Mouse (Mus musculus) embryonic facial prominence, embryonic 10.5 days (tissue): ENCODE data around the gene Fam193a. TPM values are rescaled to one million over a fixed set of nuclear protein-coding genes. Genes with fewer than 3 reads are reported as not detected.

Experiments used
- DNase-seq: peaks from one replicate; pipeline ENCODE4 v3.0.0-alpha.2; 2017; ENCODE audit warnings: low spot score
- H3K27ac ChIP-seq: fragments of 300-500 bp; sonication (generic); replicated peaks from 2 replicates; pipeline ENCODE4 v1.5.1; 2016; ENCODE audit warnings: mild to moderate bottlenecking
- H3K27me3 ChIP-seq: fragments of 300-500 bp; sonication (generic); replicated peaks from 2 replicates; pipeline ENCODE4 v1.6.1; 2016; ENCODE audit warnings: low read depth, mild to moderate bottlenecking; ENCODE audit not compliant: poor library complexity, severe bottlenecking
- H3K36me3 ChIP-seq: fragments of 300-500 bp; sonication (generic); replicated peaks from 2 replicates; pipeline ENCODE4 v1.6.1; 2016; ENCODE audit warnings: mild to moderate bottlenecking, moderate library complexity
- H3K4me1 ChIP-seq: fragments of 300-500 bp; sonication (generic); 2 replicates; pipeline ENCODE4 v1.6.1; 2016
- H3K4me3 ChIP-seq: fragments of 300-500 bp; sonication (generic); 2 replicates; pipeline ENCODE4 v1.5.1; 2016; ENCODE audit warnings: mild to moderate bottlenecking, moderate library complexity
- H3K9me3 ChIP-seq: fragments of 300-500 bp; sonication (generic); 2 replicates; pipeline ENCODE4 v1.6.1; 2016; ENCODE audit warnings: mild to moderate bottlenecking
- WGBS: fragments of 180-500 bp; shearing (Covaris S2); methylation state at CpG from one replicate; pipeline ENCODE4 v1.1.7; 2016; 5-methylcytosine and 5-hydroxymethylcytosine counted together
- polyA plus RNA-seq: library from polyadenylated mRNA; unstranded; fragments of >200 nt; fragmentation: Nextera tagmentation; extraction: Ambion mirVana; gene quantifications from 2 replicates; pipeline ENCODE4 v1.2.1, GENCODE M21; 2016

Gene Fam193a
- polyA plus RNA-seq, 1 experiment from 2014 or later = 13.8 TPM

GRCm38 (mm10) chr5:34487320-34488090 is 117.8 kb downstream of the Fam193a start:
- Histone ChIP-seq H3K4me3 (no peak overlapping the region), H3K9me3 (no peaks in the 10 kb centered on the region), H3K4me1 (no peaks in the 10 kb centered on the region), H3K36me3 (peaks cover 53% of the 10 kb centered on the region), H3K27ac (no peak overlapping the region), H3K27me3 (no peaks in the 10 kb centered on the region)
- DNase-seq = no peak
- WGBS = 81% methylated on average over 6 of the region's 6 CpGs

DNA sequence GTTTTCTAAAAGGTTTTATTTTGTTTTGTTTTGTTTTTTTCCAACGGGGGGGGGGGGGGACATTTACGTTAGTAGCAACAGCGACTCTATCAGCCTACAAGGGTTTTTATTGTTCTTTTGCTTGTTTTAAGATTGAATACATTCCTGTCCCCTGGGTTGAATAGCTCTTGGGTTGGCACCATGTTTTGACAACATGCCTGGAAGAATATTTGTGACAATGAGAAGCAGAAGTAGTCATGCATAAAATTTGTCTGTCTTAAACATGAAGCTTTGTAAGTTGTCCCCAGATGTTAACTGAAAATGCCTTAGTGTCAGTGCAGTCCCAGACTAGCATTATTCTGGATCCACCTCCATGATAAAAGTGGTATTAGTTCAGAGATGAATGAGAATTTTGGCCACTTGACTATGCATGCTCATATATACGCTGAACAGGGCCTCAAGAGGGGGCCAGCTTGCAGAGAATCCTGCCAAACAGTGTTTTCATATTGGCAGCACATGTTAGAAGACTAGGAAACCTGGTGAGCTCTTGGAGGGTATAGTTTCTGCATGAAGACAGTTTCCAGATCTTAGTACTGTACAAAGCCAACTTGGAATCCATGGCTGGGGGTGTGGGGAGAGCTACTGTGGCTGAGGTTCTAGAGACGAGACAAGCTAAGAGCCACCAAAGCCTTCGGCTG is 119.1 kb downstream of the Fam193a start:
- H3K4me1 ChIP-seq = no peaks in the 10 kb centered on the region
- H3K27me3 ChIP-seq = no peaks in the 10 kb centered on the region
- no peak for DNase-seq
- H3K4me3 ChIP-seq = no peak overlapping the region
- H3K9me3 ChIP-seq = no peaks in the 10 kb centered on the region
- H3K36me3 ChIP-seq = peaks cover 40% of the 10 kb centered on the region
- no peak overlapping the region for H3K27ac ChIP-seq
- WGBS = 89% methylated on average over 6 of the region's 6 CpGs

DNA sequence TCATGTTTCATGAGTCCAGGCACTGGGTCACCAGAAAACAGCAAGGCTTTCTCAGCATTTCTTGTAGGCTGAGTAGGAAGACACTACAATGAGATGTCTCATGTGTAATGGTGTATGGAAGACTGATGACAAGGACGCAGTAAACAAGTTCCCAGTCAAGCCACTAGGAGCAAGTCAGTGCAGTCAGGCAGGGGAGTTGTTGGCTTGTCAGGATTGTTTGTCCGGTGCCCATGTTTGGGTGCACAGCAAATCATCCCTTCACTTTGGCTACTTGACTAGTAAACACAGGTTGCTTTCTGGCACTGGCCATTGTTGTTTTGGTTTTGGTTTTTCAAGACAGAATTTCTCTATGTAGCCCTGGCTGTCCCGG is 119.7 kb downstream of the Fam193a start:
- WGBS = 89% methylated on average over 3 of the region's 3 CpGs
- Histone ChIP-seq H3K9me3 (no peaks in the 10 kb centered on the region), H3K27ac (no peak overlapping the region), H3K4me1 (no peaks in the 10 kb centered on the region), H3K27me3 (no peaks in the 10 kb centered on the region), H3K36me3 (peaks cover 35% of the 10 kb centered on the region), H3K4me3 (no peak overlapping the region)
- no peak for DNase-seq

DNA sequence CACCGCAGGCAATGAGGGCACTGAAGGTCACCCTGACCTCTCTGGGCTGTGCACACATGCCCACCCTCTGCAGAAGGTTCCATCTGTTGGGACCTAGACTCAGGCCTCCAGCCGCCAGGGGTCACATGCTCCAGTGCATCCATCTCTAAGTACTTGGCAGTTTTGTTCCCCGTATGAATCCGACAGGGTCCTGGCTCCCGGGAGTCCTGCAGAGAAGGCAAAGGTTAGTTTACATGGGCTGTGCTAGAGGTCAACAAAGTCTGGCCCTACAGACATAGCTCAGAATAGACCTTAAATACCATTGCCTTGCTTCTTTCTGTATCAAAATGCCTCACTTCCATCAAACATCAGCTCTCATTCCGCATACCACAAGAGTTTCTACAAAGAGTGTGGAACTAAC is 127.0 kb downstream of the Fam193a start:
- Histone ChIP-seq H3K36me3 (no peaks in the 10 kb centered on the region), H3K27ac (no peak overlapping the region), H3K27me3 (no peaks in the 10 kb centered on the region), H3K4me3 (no peak overlapping the region), H3K9me3 (no peaks in the 10 kb centered on the region), H3K4me1 (peaks cover 4% of the 10 kb centered on the region; the same call in 1 of the 2 replicates)
- WGBS = 86% methylated on average over 6 of the region's 6 CpGs
- DNase-seq = no peak

DNA sequence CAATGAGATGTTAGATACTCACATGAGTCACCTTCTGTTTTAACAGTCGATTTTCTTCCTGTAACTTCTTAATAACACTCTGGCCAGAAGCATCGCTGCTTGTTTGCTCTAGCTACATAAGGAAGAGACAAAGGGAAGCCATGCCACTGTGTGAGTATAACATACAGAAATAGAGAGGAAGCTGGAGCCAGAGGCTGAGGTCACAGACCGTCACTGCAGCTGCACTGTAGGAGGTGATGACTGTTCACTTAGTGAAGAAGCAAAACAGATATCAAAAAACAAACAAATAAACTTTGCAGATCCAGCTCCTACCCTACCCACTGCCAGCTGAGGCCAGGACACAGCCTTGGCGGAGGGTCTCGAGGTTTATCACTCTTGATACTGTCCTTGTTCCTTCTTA is 131.2 kb downstream of the Fam193a start:
- no peaks in the 10 kb centered on the region for H3K36me3 ChIP-seq
- no peaks in the 10 kb centered on the region for H3K27me3 ChIP-seq
- no peak overlapping the region for H3K27ac ChIP-seq
- H3K4me3 ChIP-seq = no peak overlapping the region
- no peak for DNase-seq
- WGBS = 86% methylated on average over 5 of the region's 5 CpGs
- H3K4me1 ChIP-seq = peaks cover 4% of the 10 kb centered on the region; the same call in 1 of the 2 replicates
- no peaks in the 10 kb centered on the region for H3K9me3 ChIP-seq

GRCm38 (mm10) chr5:34501588-34501987 is 131.9 kb downstream of the Fam193a start:
- H3K27me3 ChIP-seq = no peaks in the 10 kb centered on the region
- no peak overlapping the region for H3K4me3 ChIP-seq
- peaks cover 2% of the 10 kb centered on the region; the same call in 1 of the 2 replicates for H3K4me1 ChIP-seq
- no peak overlapping the region for H3K27ac ChIP-seq
- WGBS = 85% methylated on average over 3 of the region's 3 CpGs
- no peaks in the 10 kb centered on the region for H3K9me3 ChIP-seq
- H3K36me3 ChIP-seq = no peaks in the 10 kb centered on the region
- DNase-seq = no peak

GRCm38 (mm10) chr5:34502411-34502810 is 132.7 kb downstream of the Fam193a start:
- no peaks in the 10 kb centered on the region for H3K36me3 ChIP-seq
- H3K4me1 ChIP-seq = no peaks in the 10 kb centered on the region
- WGBS = 80% methylated on average over 1 of the region's 1 CpGs
- no peak overlapping the region for H3K27ac ChIP-seq
- H3K9me3 ChIP-seq = no peaks in the 10 kb centered on the region
- H3K4me3 ChIP-seq = no peak overlapping the region
- DNase-seq = no peak
- no peaks in the 10 kb centered on the region for H3K27me3 ChIP-seq

- no peak for DNase-seq
- H3K36me3 ChIP-seq = no peaks in the 10 kb centered on the region
- no peaks in the 10 kb centered on the region for H3K4me1 ChIP-seq
- H3K4me3 ChIP-seq = no peak overlapping the region
- no peaks in the 10 kb centered on the region for H3K27me3 ChIP-seq
- no peak overlapping the region for H3K27ac ChIP-seq
- WGBS = 79% methylated on average over 6 of the region's 6 CpGs
- H3K9me3 ChIP-seq = no peaks in the 10 kb centered on the region
Measured at GRCm38 (mm10) chr5:34502821-34503220, 133.1 kb downstream of the Fam193a start.

DNA sequence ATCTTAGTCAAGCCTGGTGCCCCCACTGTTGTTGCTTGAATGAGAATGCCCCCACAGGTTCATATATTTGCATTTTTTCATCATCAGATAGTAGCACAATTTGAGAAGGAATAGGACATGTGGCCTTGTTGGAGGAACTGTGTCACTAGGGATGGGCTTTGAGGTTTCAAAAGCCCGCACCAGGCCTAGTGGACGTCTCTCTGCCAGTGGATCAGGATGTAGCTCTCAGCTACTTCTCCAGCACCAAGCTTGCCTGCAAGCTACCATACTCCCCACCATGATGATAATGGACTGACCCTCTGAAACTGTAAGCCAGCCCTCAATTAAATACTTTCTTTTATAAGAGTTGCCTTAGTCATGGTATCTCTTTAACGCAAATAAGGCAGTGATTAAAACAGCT is 142.8 kb downstream of the Fam193a start:
- DNase-seq = no peak
- peaks cover 40% of the 10 kb centered on the region for H3K27me3 ChIP-seq
- WGBS = 84% methylated on average over 3 of the region's 3 CpGs

GRCm38 (mm10) chr5:34513466-34514217 is 143.9 kb downstream of the Fam193a start, which contains the start of gene Tnip2:
Gene Tnip2, minus strand, starts transcription at chr5:34513991.
- WGBS = under 1% methylated on average over 64 of the region's 64 CpGs
- Histone ChIP-seq H3K27me3 (peaks cover 40% of the 10 kb centered on the region), H3K4me1 (peaks cover 17% of the 10 kb centered on the region), H3K27ac (peak within 1 kb of the TSS; percentile 65), H3K36me3 (no peaks in the 10 kb centered on the region), H3K4me3 (peak within 1 kb of the TSS; percentile 77), H3K9me3 (no peaks in the 10 kb centered on the region)
- peak; percentile 95 for DNase-seq

More for the DNA sequence above, 142.8 kb downstream of the Fam193a start:
- H3K9me3 ChIP-seq = no peaks in the 10 kb centered on the region
- H3K4me1 ChIP-seq = peaks cover 17% of the 10 kb centered on the region
- no peak overlapping the region for H3K27ac ChIP-seq
- H3K36me3 ChIP-seq = no peaks in the 10 kb centered on the region
- no peak overlapping the region for H3K4me3 ChIP-seq

DNA sequence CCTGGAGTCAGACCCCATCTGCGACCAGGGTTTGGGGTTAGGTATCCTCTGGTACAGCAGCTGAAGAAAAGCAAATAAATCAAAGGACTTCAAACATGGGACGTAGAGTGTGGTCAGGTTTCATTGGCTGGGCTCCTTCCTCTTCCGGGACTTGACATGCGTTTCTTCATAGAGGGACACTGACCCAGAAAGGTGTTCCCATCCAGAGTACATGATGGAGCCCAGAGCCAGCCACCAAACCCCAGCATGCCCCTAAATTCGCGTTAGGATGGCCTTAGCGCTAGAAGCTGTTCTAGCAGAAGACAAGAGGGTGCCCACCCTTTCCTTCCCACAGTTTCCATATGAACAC is 144.5 kb downstream of the Fam193a start:
- Histone ChIP-seq H3K27me3 (peaks cover 40% of the 10 kb centered on the region), H3K9me3 (no peaks in the 10 kb centered on the region)

GRCm38 (mm10) chr5:34515096-34515495 is 145.4 kb downstream of the Fam193a start:
- Histone ChIP-seq H3K9me3 (no peaks in the 10 kb centered on the region), H3K27ac (no peak overlapping the region), H3K36me3 (no peaks in the 10 kb centered on the region), H3K4me1 (peaks cover 17% of the 10 kb centered on the region), H3K27me3 (peaks cover 40% of the 10 kb centered on the region), H3K4me3 (no peak overlapping the region)
- DNase-seq = no peak

More for the DNA sequence above, 144.5 kb downstream of the Fam193a start:
- DNase-seq = no peak
- no peak overlapping the region for H3K27ac ChIP-seq
- peak overlapping the region; percentile 77 for H3K4me3 ChIP-seq
- 26% methylated on average over 7 of the region's 7 CpGs for WGBS
- H3K36me3 ChIP-seq = no peaks in the 10 kb centered on the region
- peaks cover 17% of the 10 kb centered on the region for H3K4me1 ChIP-seq
